Mouse (Mus musculus) kidney, postnatal 14 days (tissue): Measurements from ENCODE around the gene Olfr876.
A peak's percentile ranks its signal among the peaks of the same experiment; 100 is the strongest.
"Not testable (repeated sequence)": the region's sequence is repeated elsewhere in the genome, so short reads cannot be mapped to it uniquely, and the experiment has no call there.

Experiments used
- DNase-seq: peaks from one replicate; pipeline ENCODE4 v3.0.0; 2022; ENCODE audit warnings: mixed read lengths

Olfr876 gene

GRCm38 (mm10) chr9:37802731-37803130, at the start of gene Olfr876:
Gene Olfr876 (plus strand): TSS chr9:37803031.
- no peak for DNase-seq

- DNase-seq, result no peak
Measured at GRCm38 (mm10) chr9:37761728-37762127, 41.1 kb upstream of the Olfr876 start.

GRCm38 (mm10) chr9:37762541-37762940, 40.3 kb upstream of the Olfr876 start:
- no peak for DNase-seq

GRCm38 (mm10) chr9:37770661-37771060, 32.2 kb upstream of the Olfr876 start:
- no peak for DNase-seq

- DNase-seq, result no peak
Measured at GRCm38 (mm10) chr9:37771759-37772158, 31.1 kb upstream of the Olfr876 start, which contains the start of gene Olfr875. Gene Olfr875 (plus strand): TSS chr9:37771857.

- peak; percentile 25 for DNase-seq
Measured at GRCm38 (mm10) chr9:37782766-37783260, 20.0 kb upstream of the Olfr876 start.

GRCm38 (mm10) chr9:37783394-37784387, 19.1 kb upstream of the Olfr876 start:
- DNase-seq, result not testable (repeated sequence)

GRCm38 (mm10) chr9:37786411-37786810, 16.4 kb upstream of the Olfr876 start:
- no peak for DNase-seq

- no peak for DNase-seq
Measured at GRCm38 (mm10) chr9:37802055-37802454, 776 bp upstream of the Olfr876 start.

GRCm38 (mm10) chr9:37807235-37807634, 4.4 kb downstream of the Olfr876 start:
- no peak for DNase-seq

- DNase-seq, result no peak
Measured at GRCm38 (mm10) chr9:37808456-37808855, 5.6 kb downstream of the Olfr876 start.

GRCm38 (mm10) chr9:37808976-37809375, 6.1 kb downstream of the Olfr876 start:
- DNase-seq, result peak; percentile 7

- DNase-seq, result no peak
Measured at GRCm38 (mm10) chr9:37814696-37815095, 11.9 kb downstream of the Olfr876 start.

- no peak for DNase-seq
Measured at GRCm38 (mm10) chr9:37829881-37830280, 27.1 kb downstream of the Olfr876 start.

- no peak for DNase-seq
Measured at GRCm38 (mm10) chr9:37833341-37833740, 30.5 kb downstream of the Olfr876 start.

GRCm38 (mm10) chr9:37849267-37849666, 46.4 kb downstream of the Olfr876 start:
- DNase-seq, result no peak

GRCm38 (mm10) chr9:37853969-37854368, 51.1 kb downstream of the Olfr876 start, which contains the start of gene Olfr877:
Gene Olfr877 (plus strand): TSS chr9:37854269.
- no peak for DNase-seq
